ENCODE assay signal across 28 mouse cellular contexts in the genomic region with DNA sequence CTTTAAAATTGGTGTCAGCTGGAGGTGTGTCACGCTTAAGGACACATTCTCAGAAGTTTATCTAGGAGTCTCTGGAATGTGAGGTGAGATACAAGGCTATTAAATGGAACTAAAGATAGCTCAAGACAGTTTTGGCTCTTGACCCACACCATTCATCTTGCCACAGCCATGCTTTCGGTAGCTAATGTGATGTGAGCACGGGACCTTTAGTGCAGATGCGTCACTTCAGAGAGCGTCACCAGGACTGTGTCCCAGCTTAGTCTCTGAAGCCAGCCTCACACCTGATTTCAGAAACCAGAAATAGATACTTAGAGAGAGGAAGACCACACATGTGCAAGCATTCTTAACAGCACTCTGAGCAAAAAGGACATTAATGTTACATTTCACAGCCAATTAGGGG. TPM values are rescaled to one million over a fixed set of nuclear protein-coding genes. Genes with fewer than 3 reads are reported as not detected.
DNase-seq lines count a peak whose midpoint lies in the region; ATAC-seq and TF ChIP-seq lines count a peak whose summit lies in the region.
"Had no signal": no experiment of that assay in that cellular context is flagged by ENCODE, and none has a peak within 500 bp of the region (broad histone marks: within the 10 kb centered on the region; RNA-seq: fewer than 3 reads in every experiment).

No protein-coding gene starts in this region.

- intact Hi-C loops in heart, postnatal 14 days (cut with DNase I), result no loop called here

- no peak overlapping the region for H3K4me2 ChIP-seq in heart, embryonic 12.5 days
- H3K4me2 ChIP-seq in heart, embryonic 13.5 days, result no peak overlapping the region
- no peak overlapping the region for H3K4me2 ChIP-seq in heart, embryonic 11.5 days
- H3K4me2 ChIP-seq in heart, postnatal 0 days (ENCODE audit: low read depth, low read length), result no peak overlapping the region
- H3K4me2 ChIP-seq: embryonic facial prominence, embryonic 13.5 days; forebrain, embryonic 12.5 days; forebrain, embryonic 15.5 days; hindbrain, embryonic 13.5 days; intestine, embryonic 15.5 days; kidney, embryonic 15.5 days had no signal

- TF ChIP-seq CTCF in heart, postnatal 0 days (IDR thresholded peaks at IDR 0.05; ENCODE audit: low read depth), result no peak

- no peak overlapping the region for H3K27ac ChIP-seq in heart, embryonic 12.5 days (ENCODE audit: poor library complexity, severe bottlenecking)
- no peak overlapping the region for H3K27ac ChIP-seq in heart, embryonic 13.5 days (replicated peaks)
- no peak overlapping the region for H3K27ac ChIP-seq in heart, embryonic 11.5 days (ENCODE audit: low read depth, low read length)
- H3K27ac ChIP-seq in heart, postnatal 0 days (ENCODE audit: low read depth), result peak overlapping the region; percentile 49
- H3K27ac ChIP-seq: embryonic facial prominence, embryonic 10.5 days; embryonic facial prominence, embryonic 13.5 days; forebrain, embryonic 12.5 days; forebrain, embryonic 15.5 days; hindbrain, embryonic 10.5 days; hindbrain, embryonic 13.5 days; intestine, embryonic 15.5 days; kidney, embryonic 15.5 days had no signal

- no peaks in the 10 kb centered on the region for H3K9me3 ChIP-seq in heart, embryonic 12.5 days (replicated peaks)
- no peaks in the 10 kb centered on the region for H3K9me3 ChIP-seq in heart, embryonic 13.5 days
- H3K9me3 ChIP-seq in heart, embryonic 11.5 days (replicated peaks; ENCODE audit: control insufficient read depth, low read length), result no peaks in the 10 kb centered on the region
- H3K9me3 ChIP-seq in heart, postnatal 0 days (replicated peaks; ENCODE audit: control insufficient read depth, low read length), result no peaks in the 10 kb centered on the region
- H3K9me3 ChIP-seq: embryonic facial prominence, embryonic 10.5 days; embryonic facial prominence, embryonic 13.5 days; forebrain, embryonic 12.5 days; forebrain, embryonic 15.5 days; hindbrain, embryonic 10.5 days; hindbrain, embryonic 13.5 days; intestine, embryonic 15.5 days; kidney, embryonic 15.5 days had no signal

- no peak for ATAC-seq in heart, embryonic 12.5 days (ENCODE audit: insufficient number of reproducible peaks, low FRiP score)
- no peak for ATAC-seq in heart, embryonic 13.5 days (ENCODE audit: extremely low read depth, insufficient number of reproducible peaks, low FRiP score, low TSS enrichment)
- ATAC-seq in heart, embryonic 11.5 days (replicated peaks; ENCODE audit: insufficient number of reproducible peaks, low FRiP score, low TSS enrichment), result no peak
- peak; percentile 87 for ATAC-seq in heart, postnatal 0 days (ENCODE audit: insufficient read depth, low read depth)
- ATAC-seq: forebrain, embryonic 15.5 days; hindbrain, embryonic 16.5 days; intestine, embryonic 15.5 days had no signal

- no peak overlapping the region for H3K4me3 ChIP-seq in heart, embryonic 12.5 days
- H3K4me3 ChIP-seq in heart, embryonic 13.5 days, result no peak overlapping the region
- no peak overlapping the region for H3K4me3 ChIP-seq in heart, embryonic 11.5 days (ENCODE audit: low read depth, low read length)
- H3K4me3 ChIP-seq in heart, postnatal 0 days (ENCODE audit: low read depth, low read length), result no peak overlapping the region
- H3K4me3 ChIP-seq: embryonic facial prominence, embryonic 10.5 days; embryonic facial prominence, embryonic 13.5 days; erythroblast, embryonic 14.5 days; forebrain, embryonic 12.5 days; forebrain, embryonic 15.5 days; hindbrain, embryonic 10.5 days; hindbrain, embryonic 13.5 days; intestine, embryonic 15.5 days; kidney, embryonic 15.5 days had no signal

- H3K4me1 ChIP-seq in heart, embryonic 12.5 days (replicated peaks), result 0 out of 2 replicates have a peak, but pooled peaks cover 7% of the 10 kb centered on the region
- H3K4me1 ChIP-seq in heart, embryonic 13.5 days, result peaks cover 18% of the 10 kb centered on the region
- no peaks in the 10 kb centered on the region for H3K4me1 ChIP-seq in heart, embryonic 11.5 days (ENCODE audit: control insufficient read depth, insufficient read depth, low read length)
- no peaks in the 10 kb centered on the region for H3K4me1 ChIP-seq in heart, postnatal 0 days (ENCODE audit: control insufficient read depth, insufficient read depth)
- H3K4me1 ChIP-seq: embryonic facial prominence, embryonic 10.5 days; embryonic facial prominence, embryonic 13.5 days; forebrain, embryonic 12.5 days; forebrain, embryonic 15.5 days; hindbrain, embryonic 10.5 days; hindbrain, embryonic 13.5 days; intestine, embryonic 15.5 days; kidney, embryonic 15.5 days had no signal

- TF ChIP-seq EP300 in heart, postnatal 0 days (IDR thresholded peaks at IDR 0.05; ENCODE audit: low read depth), result peak; percentile 69; the same call in 1 of the 2 replicates

- H3K36me3 ChIP-seq in heart, embryonic 12.5 days, result no peaks in the 10 kb centered on the region
- no peaks in the 10 kb centered on the region for H3K36me3 ChIP-seq in heart, embryonic 13.5 days
- H3K36me3 ChIP-seq in heart, embryonic 11.5 days (ENCODE audit: control insufficient read depth, insufficient read depth, low read length), result no peaks in the 10 kb centered on the region
- no peaks in the 10 kb centered on the region for H3K36me3 ChIP-seq in heart, postnatal 0 days (replicated peaks; ENCODE audit: control insufficient read depth, insufficient read depth, low read length)
- H3K36me3 ChIP-seq: embryonic facial prominence, embryonic 10.5 days; embryonic facial prominence, embryonic 13.5 days; forebrain, embryonic 12.5 days; forebrain, embryonic 15.5 days; hindbrain, embryonic 10.5 days; hindbrain, embryonic 13.5 days; intestine, embryonic 15.5 days; kidney, embryonic 15.5 days had no signal

- no peak overlapping the region for H3K9ac ChIP-seq in heart, embryonic 12.5 days
- 0 out of 2 replicates have a peak overlapping the region, but pooled peaks have one; percentile 19 for H3K9ac ChIP-seq in heart, embryonic 13.5 days
- H3K9ac ChIP-seq in heart, embryonic 11.5 days (ENCODE audit: low read depth, low read length), result no peak overlapping the region
- no peak overlapping the region for H3K9ac ChIP-seq in heart, postnatal 0 days (replicated peaks; ENCODE audit: low read depth, low read length)
- H3K9ac ChIP-seq: embryonic facial prominence, embryonic 13.5 days; forebrain, embryonic 12.5 days; forebrain, embryonic 15.5 days; hindbrain, embryonic 13.5 days; intestine, embryonic 15.5 days; kidney, embryonic 15.5 days had no signal

- H3K27me3 ChIP-seq in heart, embryonic 12.5 days (replicated peaks), result no peaks in the 10 kb centered on the region
- no peaks in the 10 kb centered on the region for H3K27me3 ChIP-seq in heart, embryonic 13.5 days (replicated peaks)
- H3K27me3 ChIP-seq in heart, embryonic 11.5 days (ENCODE audit: control insufficient read depth, insufficient read depth, low read length), result no peaks in the 10 kb centered on the region
- no peaks in the 10 kb centered on the region for H3K27me3 ChIP-seq in heart, postnatal 0 days (ENCODE audit: control insufficient read depth, insufficient read depth, low read length)
- H3K27me3 ChIP-seq: embryonic facial prominence, embryonic 13.5 days; forebrain, embryonic 12.5 days; forebrain, embryonic 15.5 days; hindbrain, embryonic 13.5 days; intestine, embryonic 15.5 days; kidney, embryonic 15.5 days had no signal

- 41% methylated on average over 5 of the region's 5 CpGs for WGBS in heart, embryonic 12.5 days
- 28% methylated on average over 5 of the region's 5 CpGs for WGBS in heart, embryonic 13.5 days
- 47% methylated on average over 5 of the region's 5 CpGs for WGBS in heart, embryonic 11.5 days (ENCODE audit: insufficient replicate concordance)
- WGBS in heart, postnatal 0 days, result 27% methylated on average over 5 of the region's 5 CpGs

- peak; percentile 88 for DNase-seq in heart, adult 11 months
- DNase-seq in heart, postnatal 0 days (ENCODE audit: low spot score), result peak; percentile 72
- no peak for DNase-seq in heart, postnatal 14 days
- DNase-seq in layer of hippocampus, adult 8-10 months (ENCODE audit: low spot score in 2 of 2), result no peak
- DNase-seq: adrenal gland, adult 8-10 months; adrenal gland, postnatal 25 days; B cell, adult 2 months; cerebellum, adult 11-12 months; cerebellum, adult 8-10 months; cerebellum, postnatal 10 days; cerebellum, postnatal 36 days; embryo, embryonic 11 days; gastrocnemius, postnatal 10 days; kidney, adult 11 months; kidney, adult 8-10 months had no signal

RNA-seq across cellular contexts. Expression of gene Slc25a4, which starts 15.5 kb away (rescaled TPM):
- polyA plus RNA-seq in heart, embryonic 12.5 days (2016; fragmentation: Nextera tagmentation; extraction: Ambion mirVana), result 1,672 and 1,682 TPM in 2 replicates
- 1,621 and 1,814 TPM in 2 replicates for polyA plus RNA-seq in heart, embryonic 13.5 days (2015; fragmentation: Nextera tagmentation; extraction: Ambion mirVana)
- polyA plus RNA-seq in heart, embryonic 11.5 days (2014; fragmentation: Nextera tagmentation; extraction: Ambion mirVana), result 1,564 and 1,695 TPM in 2 replicates
- 6,222 and 7,450 TPM in 2 replicates for total RNA-seq in heart, postnatal 0 days (2014; rRNA removed; ENCODE audit: low replicate concordance)
- 6,522 and 6,528 TPM in 2 replicates for polyA plus RNA-seq in heart, postnatal 0 days (2015; fragmentation: Nextera tagmentation; extraction: Ambion mirVana)
- total RNA-seq in heart, postnatal 14 days (2021), result 1,000 to 10,000 TPM; 4,839 to 4,843 TPM
- 100 to 1,000 TPM; 495 to 555 (median 531) TPM for total RNA-seq in layer of hippocampus, adult 8-10 months (2022)

Comparison
In these comparisons a context has a peak if more than half of its experiments do, and no peak if none do; other contexts are left out.
1. DNase-seq: peak in heart, adult 11 months (single experiment) and heart, postnatal 0 days (single experiment); none in heart, postnatal 14 days (0 of 2) and layer of hippocampus, adult 8-10 months (0 of 2).